Mouse (Mus musculus): Measurements from ENCODE around the gene Sardh. TPM values are rescaled to one million over a fixed set of nuclear protein-coding genes. Genes with fewer than 3 reads are reported as not detected.
A peak's percentile ranks its signal among the peaks of the same experiment; 100 is the strongest.

Sardh gene
- 9.2 and 13.7 TPM in 2 replicates for polyA plus RNA-seq (2012; rRNA removed)

DNA sequence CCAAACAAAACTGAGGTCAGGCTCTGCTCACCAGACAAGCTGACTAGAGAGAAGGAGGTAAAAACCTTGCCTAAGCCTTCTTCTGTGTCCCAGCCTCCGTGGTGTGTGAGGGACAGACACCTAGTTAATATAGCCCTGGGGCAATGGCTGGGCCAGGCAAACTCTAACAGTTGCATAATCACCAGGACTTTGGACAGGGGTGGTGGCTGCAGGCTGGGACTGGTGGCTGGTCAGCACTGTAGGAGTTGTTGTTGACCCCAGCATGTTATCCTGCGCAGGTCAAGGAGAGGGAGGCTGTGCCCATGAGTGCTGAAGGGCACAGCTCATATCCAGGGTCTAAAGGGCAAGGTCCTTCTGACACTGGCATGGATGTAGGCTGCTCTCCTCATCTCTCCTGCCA lies at the start of gene Sardh:
Gene Sardh, minus strand, starts transcription at position 127 of the 400 bp plus-strand sequence.
- DNase-seq (ENCODE audit: extremely low spot score in 1 of 2, low spot score in 1 of 2): no peak

- no peak for DNase-seq (ENCODE audit: extremely low spot score in 1 of 2, low spot score in 1 of 2)
Observed at GRCm38 (mm10) chr2:27296656-27297406, 48.7 kb upstream of the Sardh start.

GRCm38 (mm10) chr2:27294777-27295176 lies 46.6 kb upstream of the Sardh start:
- DNase-seq (ENCODE audit: extremely low spot score in 1 of 2, low spot score in 1 of 2): no peak

GRCm38 (mm10) chr2:27289019-27289418 lies 40.9 kb upstream of the Sardh start:
- DNase-seq (ENCODE audit: extremely low spot score in 1 of 2, low spot score in 1 of 2): peak; percentile 57 to 93

DNA sequence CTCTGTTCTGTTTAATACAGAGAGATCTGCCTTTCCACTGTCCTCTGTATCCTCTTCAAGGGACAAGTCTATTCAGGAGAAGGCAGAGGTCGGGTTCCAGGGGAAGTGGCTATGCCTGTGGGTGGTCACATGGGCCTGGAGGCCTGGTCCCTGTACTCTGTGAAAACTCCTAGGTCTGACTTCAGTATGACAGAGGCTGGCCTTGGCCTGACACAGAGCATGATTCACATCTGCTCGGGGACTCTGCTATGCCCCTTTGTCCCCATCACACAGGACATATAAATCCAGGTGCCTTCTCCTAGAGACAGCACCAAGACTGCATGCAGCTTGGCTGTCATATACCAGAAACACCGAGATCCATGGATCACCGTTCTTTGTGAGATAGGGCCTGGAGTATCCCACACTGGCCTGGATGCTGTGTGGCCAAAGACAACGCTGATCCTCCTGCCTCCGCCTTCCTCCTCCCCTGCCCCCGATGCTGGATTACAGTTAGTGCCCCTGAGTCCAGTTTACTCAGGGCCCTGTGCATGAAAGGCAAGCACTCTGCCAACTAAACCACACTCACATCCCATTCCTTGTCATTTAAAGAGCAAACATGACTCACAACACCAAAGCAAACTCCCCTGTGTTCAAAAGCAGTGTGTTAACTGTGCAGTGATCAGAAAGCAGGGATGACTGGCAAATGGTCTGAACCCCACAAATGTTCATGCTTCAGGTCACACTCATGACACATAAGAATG lies 39.0 kb upstream of the Sardh start:
- no peak for DNase-seq (ENCODE audit: extremely low spot score in 1 of 2, low spot score in 1 of 2)

GRCm38 (mm10) chr2:27284441-27284840 lies 36.3 kb upstream of the Sardh start:
- DNase-seq (ENCODE audit: extremely low spot score in 1 of 2, low spot score in 1 of 2): no peak

GRCm38 (mm10) chr2:27281771-27282170 lies 33.6 kb upstream of the Sardh start:
- no peak for DNase-seq (ENCODE audit: extremely low spot score in 1 of 2, low spot score in 1 of 2)

DNA sequence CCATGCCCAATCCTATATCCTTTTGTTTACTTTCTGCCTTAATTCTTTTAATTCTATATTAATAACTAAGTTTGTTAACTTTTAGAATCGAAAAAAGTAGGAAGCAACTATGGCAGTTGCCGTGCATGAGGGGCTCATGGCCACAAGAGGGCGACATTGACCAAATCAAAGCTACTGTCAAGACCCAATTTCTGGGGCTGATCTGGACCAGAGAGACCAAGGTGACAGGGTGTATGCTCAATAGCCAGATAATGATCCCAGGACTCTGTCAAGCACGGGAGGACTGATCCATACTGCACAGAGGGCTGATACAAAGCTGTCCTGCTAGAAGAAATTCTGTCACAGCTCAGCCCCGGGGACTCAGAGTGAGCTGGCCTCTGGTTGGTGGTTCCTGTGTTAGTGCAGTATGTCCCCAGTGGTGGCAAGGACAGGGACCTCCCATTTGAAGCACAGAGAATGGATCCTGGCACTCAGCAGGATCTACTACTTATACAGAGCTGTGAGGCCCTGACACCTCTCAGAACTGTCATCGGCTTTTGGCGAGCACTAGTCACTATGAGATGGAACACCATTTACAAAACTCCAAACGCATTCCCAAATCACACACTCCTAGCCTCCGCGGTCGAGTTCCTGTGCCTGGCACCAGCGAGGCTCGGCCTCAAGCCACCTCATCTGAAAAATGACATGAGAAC lies 32.9 kb upstream of the Sardh start:
- peak; percentile 38 to 86 for DNase-seq (ENCODE audit: extremely low spot score in 1 of 2, low spot score in 1 of 2)

- peak in 1 of 2 experiments; percentile 23 for DNase-seq (ENCODE audit: extremely low spot score in 1 of 2, low spot score in 1 of 2)
Observed at GRCm38 (mm10) chr2:27278859-27279258, 30.7 kb upstream of the Sardh start.

DNA sequence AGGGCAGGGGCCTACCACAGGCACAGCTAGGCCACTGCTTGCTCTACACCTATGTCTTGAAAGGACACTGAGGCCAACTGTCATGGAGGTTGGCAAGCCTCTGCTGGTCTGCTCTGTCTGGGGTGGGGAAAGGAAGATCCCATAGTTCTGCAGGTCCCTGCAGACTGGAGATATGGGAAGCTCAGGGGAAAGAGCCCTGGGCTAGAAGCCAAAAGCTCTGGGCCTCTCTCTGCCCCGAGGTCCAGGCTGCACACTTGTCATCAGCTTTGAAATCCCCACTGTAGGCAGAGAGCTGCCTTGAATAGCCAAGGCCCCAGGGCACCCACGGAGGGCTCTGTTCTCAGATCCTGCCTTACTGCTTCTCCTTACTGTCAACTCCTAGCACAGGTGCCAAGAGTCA lies 20.2 kb upstream of the Sardh start:
- DNase-seq (ENCODE audit: extremely low spot score in 1 of 2, low spot score in 1 of 2): no peak

DNA sequence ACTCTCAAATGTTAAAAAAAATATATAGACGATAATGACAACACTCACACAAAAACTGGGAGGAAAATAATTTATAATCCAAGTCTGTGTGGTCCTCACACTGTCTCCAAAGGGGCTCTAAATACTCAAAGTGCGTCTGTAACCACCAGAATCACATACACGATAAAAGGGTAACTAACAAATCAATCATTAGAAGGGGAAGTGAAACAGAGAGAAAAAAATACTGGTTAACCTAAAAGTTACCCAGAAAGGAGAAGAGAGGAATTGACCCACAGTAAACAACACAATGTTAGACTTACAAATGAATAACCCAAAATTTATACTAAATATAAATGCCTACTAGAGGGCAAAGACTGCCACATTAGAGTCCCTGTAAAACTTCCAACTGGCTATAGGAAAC lies 17.7 kb upstream of the Sardh start:
- DNase-seq (ENCODE audit: extremely low spot score in 1 of 2, low spot score in 1 of 2): no peak

GRCm38 (mm10) chr2:27262984-27263383 lies 14.8 kb upstream of the Sardh start:
- DNase-seq (ENCODE audit: extremely low spot score in 1 of 2, low spot score in 1 of 2): no peak

- DNase-seq (ENCODE audit: extremely low spot score in 1 of 2, low spot score in 1 of 2): no peak
Observed at GRCm38 (mm10) chr2:27251434-27251833, 3.3 kb upstream of the Sardh start.

GRCm38 (mm10) chr2:27247487-27247863 lies 662 bp downstream of the Sardh start:
- no peak for DNase-seq (ENCODE audit: extremely low spot score in 1 of 2, low spot score in 1 of 2)

DNA sequence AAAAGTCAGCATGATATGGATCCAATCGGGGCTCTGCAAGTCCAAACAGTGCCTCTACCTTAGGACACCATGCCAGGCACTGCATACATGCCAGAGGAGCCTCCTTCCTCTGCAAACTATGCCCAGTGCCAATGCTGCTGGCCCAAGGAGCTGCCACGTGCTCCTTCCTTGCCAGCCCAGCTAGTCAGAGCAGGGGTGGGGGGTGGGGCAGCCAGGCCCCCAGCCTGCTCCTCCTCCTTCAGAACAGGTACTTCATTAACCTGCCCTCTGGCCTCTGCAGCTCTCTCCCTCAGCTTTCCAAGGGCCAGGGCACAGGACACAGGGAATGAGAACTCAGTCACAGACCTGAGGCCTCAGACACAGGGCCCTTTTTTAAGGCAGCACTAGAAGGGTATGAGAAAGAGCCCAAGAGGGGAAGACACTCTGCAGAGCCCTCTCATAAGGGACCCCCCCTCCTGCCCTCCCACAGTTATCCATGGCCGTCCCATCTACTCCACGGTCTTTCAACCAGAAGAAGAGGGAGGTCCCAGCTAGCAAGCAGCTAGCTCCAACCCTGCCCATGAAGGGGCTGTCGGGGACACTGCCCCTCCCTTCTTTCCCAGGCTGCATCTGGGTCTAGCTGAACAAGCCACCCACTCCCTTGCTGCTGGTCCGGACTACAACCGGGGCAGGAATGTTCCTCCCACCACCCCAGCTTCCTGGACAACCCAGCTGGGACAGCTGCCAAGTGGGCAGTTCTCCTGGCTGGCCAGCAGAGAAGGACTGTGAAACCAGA lies 1.2 kb downstream of the Sardh start:
- DNase-seq (ENCODE audit: extremely low spot score in 1 of 2, low spot score in 1 of 2): peak; percentile 49 to 63

- DNase-seq (ENCODE audit: extremely low spot score in 1 of 2, low spot score in 1 of 2): no peak
Observed at GRCm38 (mm10) chr2:27245947-27246346, 2.2 kb downstream of the Sardh start.

- DNase-seq (ENCODE audit: extremely low spot score in 1 of 2, low spot score in 1 of 2): peak in 1 of 2 experiments; percentile 68
Observed at GRCm38 (mm10) chr2:27237342-27237741, 10.8 kb downstream of the Sardh start.

- peak in 1 of 2 experiments; percentile 88 for DNase-seq (ENCODE audit: extremely low spot score in 1 of 2, low spot score in 1 of 2)
Observed at GRCm38 (mm10) chr2:27235729-27236128, 12.4 kb downstream of the Sardh start.

DNA sequence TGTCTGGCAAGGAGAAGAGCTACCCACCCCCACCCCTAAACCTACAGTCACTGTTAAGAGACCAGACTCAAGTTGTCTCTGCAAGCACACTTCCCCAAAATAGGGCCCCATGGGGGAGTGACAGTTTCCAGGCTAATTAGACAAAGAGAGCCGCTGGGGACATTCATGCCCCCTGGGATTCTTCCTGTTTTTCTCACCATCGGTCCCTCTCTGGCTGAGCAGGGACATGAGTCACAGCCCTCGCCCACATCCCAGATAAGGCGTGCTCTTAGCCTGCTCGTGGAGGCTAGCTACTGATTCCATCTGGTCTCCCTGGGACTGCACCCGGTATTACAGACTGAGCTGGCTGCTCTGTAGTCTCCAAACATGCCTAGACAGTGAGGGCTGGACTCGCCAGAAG lies 15.8 kb downstream of the Sardh start:
- peak; percentile 49 to 81 for DNase-seq (ENCODE audit: extremely low spot score in 1 of 2, low spot score in 1 of 2)

DNA sequence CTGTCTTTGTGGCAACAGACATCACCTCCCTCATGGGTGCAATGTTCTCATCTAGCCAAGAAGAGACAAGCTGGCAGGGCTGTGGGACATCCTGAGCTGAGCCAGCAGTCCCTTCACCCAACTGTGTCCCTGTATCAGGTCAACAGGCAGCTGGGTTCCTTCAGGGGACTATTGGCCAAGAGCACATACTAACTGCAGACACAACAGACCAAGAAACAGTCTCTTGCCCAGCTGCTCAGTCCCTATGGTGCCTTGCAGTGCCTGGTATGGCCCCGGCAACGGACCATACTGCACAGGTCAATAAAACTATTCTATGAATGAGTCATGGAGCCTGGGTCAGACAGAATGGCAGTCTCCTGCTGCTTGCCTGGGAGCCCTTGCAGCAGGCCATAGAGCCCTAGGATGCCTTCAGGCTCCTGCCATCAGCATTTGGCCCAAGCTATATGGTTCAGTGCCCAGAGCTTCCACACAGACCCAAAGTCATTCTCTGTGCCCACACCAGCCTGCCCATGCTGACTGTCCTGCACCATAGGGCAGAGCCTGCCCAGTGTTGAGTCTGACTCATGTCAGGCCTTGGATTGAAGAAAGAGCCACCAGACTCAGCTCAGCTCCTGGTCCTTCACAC lies 18.5 kb downstream of the Sardh start:
- DNase-seq (ENCODE audit: extremely low spot score in 1 of 2, low spot score in 1 of 2): no peak

Measured in frontal cortex, adult 2 months (tissue).